ENCODE assay signal across 10 mouse cellular contexts in the genomic region with DNA sequence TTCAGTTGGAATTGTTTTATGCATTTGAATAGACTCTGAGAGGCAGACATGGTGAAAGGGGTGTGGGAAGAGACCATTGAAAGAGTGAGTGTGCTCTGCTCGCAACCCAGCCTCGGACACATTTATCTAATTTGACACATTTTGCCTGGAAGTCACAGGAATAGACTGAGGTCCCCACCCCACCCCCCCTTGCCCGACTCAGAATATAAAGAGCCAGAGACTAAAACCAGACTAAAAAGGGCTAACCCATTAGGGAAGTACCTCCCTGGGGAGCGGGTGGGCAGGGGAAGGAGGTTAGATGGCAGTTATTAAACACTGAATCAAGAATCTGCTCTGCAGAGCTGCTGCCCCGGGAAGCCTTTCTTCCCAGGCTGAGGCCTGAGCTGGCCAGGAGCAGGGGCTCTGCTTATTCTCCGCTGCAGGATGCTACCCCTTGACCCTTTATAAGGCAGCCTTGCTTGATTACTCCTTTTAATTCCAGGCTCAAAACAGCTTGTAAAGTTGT.
DNase-seq lines count a peak whose midpoint lies in the region; ATAC-seq and TF ChIP-seq lines count a peak whose summit lies in the region.
"Had no signal": no experiment of that assay in that cellular context is flagged by ENCODE, and none has a peak within 500 bp of the region (broad histone marks: within the 10 kb centered on the region; RNA-seq: fewer than 3 reads in every experiment).

No protein-coding gene starts in this region.

- 0 out of 2 replicates have a peak overlapping the region, but pooled peaks have one; percentile 4 for H3K4me2 ChIP-seq in heart, embryonic 12.5 days
- no peak overlapping the region for H3K4me2 ChIP-seq in heart, embryonic 11.5 days
- H3K4me2 ChIP-seq in lung, postnatal 0 days (replicated peaks; ENCODE audit: low read depth, low read length) = no peak overlapping the region
- H3K4me2 ChIP-seq in neural tube, embryonic 12.5 days (replicated peaks) = peak overlapping the region; percentile 25; the same call in 1 of the 2 replicates

- no peak for ATAC-seq in heart, embryonic 12.5 days (ENCODE audit: insufficient number of reproducible peaks, low FRiP score)
- no peak for ATAC-seq in heart, embryonic 11.5 days (replicated peaks; ENCODE audit: insufficient number of reproducible peaks, low FRiP score, low TSS enrichment)
- ATAC-seq in lung, postnatal 0 days = peak; percentile 45
- ATAC-seq in erythroid progenitor cell, adult 5-6 weeks (replicated peaks; ENCODE audit: low FRiP score, poor library complexity, severe bottlenecking) = peak; percentile 39
- ATAC-seq in neural tube, embryonic 12.5 days (ENCODE audit: low FRiP score, low read depth) = 0 out of 2 replicates have a peak, but pooled peaks have one; percentile 44
- ATAC-seq: intestine, embryonic 16.5 days had no signal

- WGBS in heart, embryonic 12.5 days = 27% methylated on average over 6 of the region's 6 CpGs
- 19% methylated on average over 6 of the region's 6 CpGs for WGBS in heart, embryonic 11.5 days (ENCODE audit: insufficient replicate concordance)
- WGBS in lung, postnatal 0 days = 35% methylated on average over 6 of the region's 6 CpGs
- 4% methylated on average over 6 of the region's 6 CpGs for WGBS in neural tube, embryonic 12.5 days

- H3K4me1 ChIP-seq in heart, embryonic 12.5 days (replicated peaks) = peaks cover 30% of the 10 kb centered on the region
- peaks cover 32% of the 10 kb centered on the region for H3K4me1 ChIP-seq in heart, embryonic 11.5 days (ENCODE audit: control insufficient read depth, insufficient read depth, low read length)
- H3K4me1 ChIP-seq in lung, postnatal 0 days (ENCODE audit: insufficient read depth, low read depth, low read length) = no peaks in the 10 kb centered on the region; the same call in 1 of the 2 replicates
- H3K4me1 ChIP-seq in neural tube, embryonic 12.5 days = peaks cover 21% of the 10 kb centered on the region

- 0 out of 2 replicates have a peak overlapping the region, but pooled peaks have one; percentile 19 for H3K9ac ChIP-seq in heart, embryonic 12.5 days
- no peak overlapping the region for H3K9ac ChIP-seq in heart, embryonic 11.5 days (ENCODE audit: low read depth, low read length)
- H3K9ac ChIP-seq in lung, postnatal 0 days (replicated peaks; ENCODE audit: low read depth) = no peak overlapping the region
- no peak overlapping the region for H3K9ac ChIP-seq in neural tube, embryonic 12.5 days

- DNase-seq in lung, postnatal 0 days (ENCODE audit: low spot score) = peak; percentile 56
- DNase-seq in lung, postnatal 25 days (ENCODE audit: low spot score) = no peak
- no peak for DNase-seq in gastrocnemius, postnatal 25 days
- DNase-seq in left cerebral cortex, adult 9 months (ENCODE audit: low spot score in 2 of 2) = no peak
- DNase-seq: cerebellum, adult 11-12 months had no signal

- no peak for TF ChIP-seq EP300 in lung, postnatal 0 days (IDR thresholded peaks at IDR 0.05)

- H3K27me3 ChIP-seq in heart, embryonic 12.5 days (replicated peaks) = peaks cover 7% of the 10 kb centered on the region; the same call in 1 of the 2 replicates
- no peaks in the 10 kb centered on the region for H3K27me3 ChIP-seq in heart, embryonic 11.5 days (ENCODE audit: control insufficient read depth, insufficient read depth, low read length)
- no peaks in the 10 kb centered on the region for H3K27me3 ChIP-seq in lung, postnatal 0 days (replicated peaks; ENCODE audit: insufficient read depth, low read length)
- no peaks in the 10 kb centered on the region for H3K27me3 ChIP-seq in neural tube, embryonic 12.5 days (replicated peaks)

- no peaks in the 10 kb centered on the region for H3K9me3 ChIP-seq in heart, embryonic 12.5 days (replicated peaks)
- no peaks in the 10 kb centered on the region for H3K9me3 ChIP-seq in heart, embryonic 11.5 days (replicated peaks; ENCODE audit: control insufficient read depth, low read length)
- no peaks in the 10 kb centered on the region for H3K9me3 ChIP-seq in lung, postnatal 0 days (ENCODE audit: low read length)
- no peaks in the 10 kb centered on the region for H3K9me3 ChIP-seq in neural tube, embryonic 12.5 days

- 0 out of 2 replicates have a peak overlapping the region, but pooled peaks have one; percentile 20 for H3K27ac ChIP-seq in heart, embryonic 12.5 days (ENCODE audit: poor library complexity, severe bottlenecking)
- no peak overlapping the region for H3K27ac ChIP-seq in heart, embryonic 11.5 days (ENCODE audit: low read depth, low read length)
- peak overlapping the region; percentile 87 for H3K27ac ChIP-seq in lung, postnatal 0 days (ENCODE audit: low read length)
- no peak overlapping the region for H3K27ac ChIP-seq in neural tube, embryonic 12.5 days

- H3K4me3 ChIP-seq in heart, embryonic 12.5 days = no peak overlapping the region
- H3K4me3 ChIP-seq in heart, embryonic 11.5 days (ENCODE audit: low read depth, low read length) = no peak overlapping the region
- H3K4me3 ChIP-seq in lung, postnatal 0 days (ENCODE audit: low read depth, low read length) = no peak overlapping the region
- no peak overlapping the region for H3K4me3 ChIP-seq in neural tube, embryonic 12.5 days

- no peaks in the 10 kb centered on the region for H3K36me3 ChIP-seq in heart, embryonic 12.5 days
- H3K36me3 ChIP-seq in heart, embryonic 11.5 days (ENCODE audit: control insufficient read depth, insufficient read depth, low read length) = no peaks in the 10 kb centered on the region
- H3K36me3 ChIP-seq in lung, postnatal 0 days (ENCODE audit: insufficient read depth, low read length) = no peaks in the 10 kb centered on the region
- no peaks in the 10 kb centered on the region for H3K36me3 ChIP-seq in neural tube, embryonic 12.5 days

- TF ChIP-seq CTCF in lung, postnatal 0 days (IDR thresholded peaks at IDR 0.05) = no peak

Comparison
In these comparisons a context has a peak if more than half of its experiments do, and no peak if none do; other contexts are left out.
1. H3K27ac ChIP-seq: peak in heart, embryonic 12.5 days (single experiment) and lung, postnatal 0 days (single experiment); none in heart, embryonic 11.5 days (single experiment) and neural tube, embryonic 12.5 days (single experiment).
2. H3K4me2 ChIP-seq: peak in heart, embryonic 12.5 days (single experiment) and neural tube, embryonic 12.5 days (single experiment); none in heart, embryonic 11.5 days (single experiment) and lung, postnatal 0 days (single experiment).
3. ATAC-seq: peak in lung, postnatal 0 days (single experiment), erythroid progenitor cell, adult 5-6 weeks (single experiment) and neural tube, embryonic 12.5 days (single experiment); none in heart, embryonic 12.5 days (single experiment) and heart, embryonic 11.5 days (single experiment).